Mouse (Mus musculus) B cell, adult 67 days (primary cell): Measurements from ENCODE around the gene Ppox. TPM values are rescaled to one million over a fixed set of nuclear protein-coding genes. Genes with fewer than 3 reads are reported as not detected.

Source experiments
- total RNA-seq, 2 experiments: library from RNA; stranded (reverse); gene quantifications; 4 replicates each; pipeline ENCODE4 v1.2.4; 2023

Gene Ppox
- total RNA-seq: 10 to 100 TPM; 62.8 to 71.7 TPM

DNA sequence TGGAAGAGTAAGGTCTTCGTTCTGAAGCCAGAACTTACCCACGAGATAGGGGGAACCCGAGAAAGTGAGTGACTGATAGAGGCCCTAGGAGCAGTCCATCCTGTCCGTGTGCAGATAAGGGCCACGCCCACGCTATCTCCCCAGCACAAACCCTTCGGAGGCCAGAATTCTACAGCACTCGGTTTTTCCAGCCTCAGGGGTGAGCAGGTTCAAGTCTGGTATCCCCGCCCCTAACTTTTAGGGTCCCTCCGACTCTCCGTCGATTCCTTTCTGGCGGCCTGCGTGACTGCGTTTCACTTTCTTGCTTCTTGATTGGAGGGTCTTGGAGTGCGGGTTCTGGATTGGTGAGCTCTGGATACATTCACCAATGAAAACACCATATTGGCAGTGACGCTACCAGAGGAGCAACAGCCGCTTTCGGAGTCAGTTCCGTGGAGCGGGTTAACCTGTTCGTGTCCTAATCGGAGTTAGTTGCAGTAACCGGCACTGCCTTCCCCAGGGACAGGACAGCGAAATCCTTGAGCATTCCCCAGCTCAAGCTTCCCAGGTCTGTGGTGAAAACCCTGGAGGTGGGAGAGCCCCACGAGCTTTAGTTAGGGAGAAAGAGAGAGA lies at the start of gene Ppox:
TSS of gene Ppox (minus strand) at position 271 of the 612 bp plus-strand sequence.

DNA sequence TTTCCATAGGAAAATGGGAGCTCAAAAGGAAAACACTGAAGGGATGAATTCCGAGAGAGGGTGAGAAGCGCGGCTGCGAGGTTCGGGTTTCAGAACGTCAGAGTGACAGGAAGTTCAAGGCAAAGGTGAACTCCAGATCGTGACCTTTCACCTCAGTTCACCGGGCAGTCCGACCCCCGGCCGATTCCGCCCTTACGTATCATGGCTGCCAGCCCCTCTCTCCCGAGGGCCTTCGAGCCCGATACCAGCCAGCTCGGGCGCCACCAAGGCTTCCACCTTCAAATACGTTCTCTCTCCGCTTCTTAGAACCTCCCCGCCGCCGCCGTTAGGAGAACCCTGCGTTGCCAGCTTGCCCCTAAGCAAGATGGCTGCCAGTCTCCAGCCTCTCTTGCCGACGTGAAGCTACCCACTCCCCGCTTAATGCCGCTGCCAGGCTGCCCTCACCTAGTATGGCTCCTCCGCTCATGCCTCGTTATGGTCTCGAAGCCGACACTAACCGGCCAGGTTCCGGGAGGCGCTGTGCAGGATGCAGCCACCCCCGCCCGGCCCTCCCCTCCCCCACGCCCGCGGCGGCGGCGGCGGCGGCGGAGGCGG lies 48.0 kb upstream of the Ppox start, which contains the start of gene Dedd:
TSS of gene Dedd (plus strand) at position 307 of the 594 bp plus-strand sequence.

DNA sequence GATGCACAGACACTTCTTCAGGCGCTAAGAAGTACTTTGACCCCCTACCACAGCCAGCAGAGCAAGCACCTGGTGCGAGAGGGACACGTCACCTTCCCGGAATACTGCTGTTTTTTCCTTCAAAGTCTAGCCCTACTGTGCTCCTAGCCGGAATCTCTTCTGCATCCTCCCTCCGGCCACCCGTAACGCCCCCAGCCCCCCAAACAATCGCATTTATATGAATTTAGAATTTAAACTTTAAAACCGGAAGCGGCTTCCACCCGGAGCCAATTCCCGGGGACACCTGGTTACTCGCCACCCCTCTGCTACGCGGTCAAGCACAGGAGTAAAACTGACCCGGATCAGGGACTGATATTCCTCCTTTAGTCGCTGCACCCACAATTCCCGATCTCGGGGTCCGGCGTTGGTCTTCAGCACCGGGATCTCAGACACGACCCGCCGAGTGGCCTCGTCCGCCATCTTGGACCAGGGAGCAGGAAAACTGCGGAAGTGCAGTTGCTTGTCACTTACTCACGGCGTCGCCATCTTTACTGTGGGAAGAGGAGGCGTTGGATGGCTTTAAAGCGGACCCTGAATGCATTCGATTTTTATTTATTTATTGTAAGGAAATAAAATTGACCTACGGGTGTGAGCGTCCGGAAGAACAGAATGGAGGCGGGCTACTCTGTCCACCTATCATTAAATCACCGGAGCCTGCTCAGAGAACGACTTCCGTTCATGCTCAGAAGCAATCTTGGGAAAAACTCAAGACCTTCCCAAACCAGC lies 13.5 kb upstream of the Ppox start, which contains the start of gene Ufc1:
TSS of gene Ufc1 (minus strand) at position 727 of the 765 bp plus-strand sequence.

DNA sequence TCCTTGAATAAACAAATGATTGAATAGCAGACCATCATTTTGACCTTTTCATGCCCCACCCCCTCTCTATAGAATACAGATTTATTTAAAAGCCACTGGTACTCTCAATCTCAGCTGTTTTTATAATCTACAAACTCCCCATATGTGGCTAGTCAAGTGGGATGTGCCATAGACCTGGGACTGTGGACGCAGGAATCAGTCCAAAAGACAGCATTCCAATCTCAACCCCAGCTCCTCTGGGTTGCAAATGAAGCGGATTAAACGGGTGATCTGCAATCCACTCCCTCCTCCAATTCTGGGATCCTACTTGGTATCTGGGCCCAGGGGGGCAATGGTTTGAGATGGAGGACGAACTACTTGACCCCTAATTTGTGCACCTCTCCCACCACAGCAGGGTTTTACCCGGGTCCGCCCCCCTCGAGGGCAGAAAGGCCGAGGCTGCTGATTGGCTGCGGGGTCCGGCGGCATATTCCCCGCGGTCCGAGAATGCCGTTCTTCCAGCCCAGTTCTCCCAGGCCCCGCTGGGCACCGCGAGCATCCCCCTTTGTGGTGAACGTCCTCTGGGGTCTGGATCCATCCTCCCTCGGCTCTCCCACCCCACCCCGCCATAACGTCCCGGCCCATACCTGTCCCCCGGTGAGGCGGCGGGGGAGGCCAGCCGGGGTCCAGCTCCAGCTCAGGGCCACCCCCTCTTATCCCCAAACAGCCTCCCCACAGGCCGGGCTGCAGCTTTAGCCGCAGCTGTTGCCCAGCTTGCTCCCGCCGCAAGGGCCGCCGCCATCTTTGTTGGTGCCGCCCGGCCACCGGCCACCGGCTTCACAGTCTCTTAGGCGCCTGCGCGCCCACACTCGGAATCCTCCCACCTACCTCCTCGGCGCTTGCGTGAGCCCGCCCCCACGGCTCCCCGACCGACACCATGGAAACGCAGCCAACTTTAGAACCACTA lies 6.4 kb upstream of the Ppox start, which contains the start of gene Usp21:
TSS of gene Usp21 (minus strand) at position 856 of the 946 bp plus-strand sequence.

DNA sequence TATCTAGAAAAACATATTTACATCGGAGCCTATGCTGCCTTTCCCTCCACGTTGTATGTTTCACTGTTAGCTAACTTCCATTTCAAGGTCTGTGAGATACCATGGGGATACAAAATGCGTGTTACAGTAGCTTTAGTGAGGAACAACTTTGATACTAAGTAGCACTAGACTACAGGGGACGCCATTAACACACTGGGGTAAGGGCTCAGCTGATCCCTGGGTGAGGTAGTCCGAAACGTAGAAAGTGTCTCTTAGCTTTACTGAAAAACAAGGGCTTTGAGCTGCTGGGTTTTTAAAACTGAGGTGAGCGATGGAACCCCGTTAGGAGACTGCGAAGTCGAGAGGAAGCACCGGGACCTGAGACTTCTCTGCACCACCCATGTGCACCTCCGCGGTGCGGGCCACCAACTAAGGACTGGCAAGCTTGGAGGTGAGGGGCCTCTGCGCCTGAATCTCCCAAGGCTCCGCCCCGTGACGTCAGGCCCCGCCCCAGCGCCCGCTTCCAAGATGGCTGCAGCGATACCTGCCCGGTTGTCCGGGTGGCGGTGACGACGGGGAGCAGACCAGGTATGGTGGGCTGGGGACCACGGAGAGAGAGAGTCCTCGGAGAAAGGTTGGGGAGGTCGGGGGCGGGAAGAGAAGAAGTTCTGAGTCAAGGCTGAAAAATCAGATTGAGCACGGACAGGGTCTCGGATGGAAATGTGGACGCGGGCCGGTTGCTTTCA lies 11.0 kb downstream of the Ppox start, which contains the start of gene B4galt3:
TSS of gene B4galt3 (plus strand) at position 481 of the 725 bp plus-strand sequence.

DNA sequence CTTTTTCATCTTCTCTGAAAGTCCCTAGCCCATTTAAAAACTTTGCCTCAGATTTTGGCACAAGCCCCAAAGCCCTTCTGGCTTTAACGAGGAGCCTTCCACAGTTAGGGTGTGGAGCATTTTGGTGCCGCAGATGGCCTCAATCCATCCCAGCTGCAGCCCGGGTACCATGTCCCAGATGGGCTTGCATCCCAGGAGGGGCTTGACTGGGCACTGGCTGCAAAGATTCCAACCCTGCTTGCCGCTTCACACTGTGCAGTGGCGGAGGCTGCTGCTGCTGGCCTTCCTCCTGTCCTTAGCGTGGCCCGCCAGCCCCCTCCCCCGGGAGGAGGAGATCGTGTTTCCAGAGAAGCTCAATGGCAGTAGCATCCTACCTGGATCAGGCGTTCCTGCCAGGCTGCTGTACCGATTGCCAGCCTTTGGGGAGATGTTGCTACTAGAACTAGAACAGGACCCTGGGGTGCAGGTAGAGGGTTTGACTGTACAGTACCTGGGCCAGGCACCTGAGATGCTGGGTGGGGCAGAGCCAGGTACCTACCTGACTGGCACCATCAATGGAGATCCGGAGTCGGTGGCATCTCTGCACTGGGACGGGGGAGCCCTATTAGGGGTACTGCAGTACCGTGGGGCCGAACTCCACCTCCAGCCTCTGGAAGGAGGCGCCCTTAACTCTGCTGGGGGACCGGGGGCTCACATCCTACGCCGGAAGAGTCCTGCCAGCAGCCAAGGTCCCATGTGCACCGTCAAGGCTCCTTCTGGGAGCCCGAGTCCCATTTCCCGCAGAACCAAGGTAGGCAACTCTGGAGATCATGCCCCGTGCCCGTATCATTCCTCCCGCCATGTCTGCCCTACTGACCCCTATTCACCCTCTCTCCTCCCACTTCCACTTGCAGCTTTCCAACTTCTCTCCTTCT lies 30.0 kb downstream of the Ppox start, which contains the start of gene Ndufs2:
TSS of gene Ndufs2 (minus strand) at position 709 of the 914 bp plus-strand sequence.

GRCm38 (mm10) chr1:171249913-171250600 lies 30.9 kb downstream of the Ppox start, which contains the start of gene Adamts4:
Gene Adamts4, plus strand, starts transcription at chr1:171250421.

GRCm38 (mm10) chr1:171234126-171234525 lies 46.9 kb downstream of the Ppox start, which contains the start of gene Fcer1g:
Gene Fcer1g, minus strand, starts transcription at chr1:171234365.

Other genes starting within 250 kb of the Ppox start
- gene Fcgr3, start 216.3 kb downstream of the Ppox start, total RNA-seq: 1 to 10 TPM in 1 of 2 experiments, under 1 TPM in 1; 0.44 to 3.6 TPM
- gene Cfap126, start 167.3 kb downstream of the Ppox start, total RNA-seq: 1 to 10 TPM in 1 of 2 experiments, under 1 TPM in 1; 0.75 to 1.0 TPM
- gene Sdhc, start 130.6 kb downstream of the Ppox start, total RNA-seq: 100 to 1,000 TPM in 1 of 2 experiments, 10 to 100 TPM in 1; 81.8 to 104 TPM
- not detected for gene Mpz, start 130.5 kb downstream of the Ppox start, total RNA-seq
- not detected for gene Pcp4l1, start 84.9 kb downstream of the Ppox start, total RNA-seq
- not detected for gene Nr1i3, start 67.2 kb downstream of the Ppox start, total RNA-seq
- gene Tomm40l, start 58.7 kb downstream of the Ppox start, total RNA-seq: 10 to 100 TPM; 21.2 to 22.8 TPM
- not detected for gene Apoa2, start 56.1 kb downstream of the Ppox start, total RNA-seq
- 1 to 10 TPM; 1.5 to 6.4 TPM for gene Fcer1g, start 46.8 kb downstream of the Ppox start, total RNA-seq
- gene Adamts4, start 30.8 kb downstream of the Ppox start, total RNA-seq: not detected
- gene Ndufs2, start 29.8 kb downstream of the Ppox start, total RNA-seq: 100 to 1,000 TPM; 131 to 140 TPM
- 100 to 1,000 TPM in 1 of 2 experiments, 10 to 100 TPM in 1; 96.6 to 105 TPM for gene B4galt3, start 10.9 kb downstream of the Ppox start, total RNA-seq
- gene Usp21, start 6.8 kb upstream of the Ppox start, total RNA-seq: 10 to 100 TPM; 59.3 to 66.9 TPM
- gene Ufc1, start 13.8 kb upstream of the Ppox start, total RNA-seq: 10 to 100 TPM; 46.1 to 46.6 TPM
- gene Dedd, start 48.0 kb upstream of the Ppox start, total RNA-seq: 10 to 100 TPM; 40.6 to 43.6 TPM
- gene Nit1, start 64.5 kb upstream of the Ppox start, total RNA-seq: 10 to 100 TPM; 29.2 to 29.4 TPM
- 10 to 100 TPM; 57.3 to 70.0 TPM for gene Pfdn2, start 64.5 kb upstream of the Ppox start, total RNA-seq
- gene Klhdc9, start 79.6 kb upstream of the Ppox start, total RNA-seq: under 1 TPM in 1 of 2 experiments, not detected in 1; 0.70 TPM
- gene Nectin4, start 88.9 kb upstream of the Ppox start, total RNA-seq: under 1 TPM in 1 of 2 experiments, not detected in 1; 0.32 TPM
- 100 to 1,000 TPM; 326 to 330 TPM for gene Arhgap30, start 107.8 kb upstream of the Ppox start, total RNA-seq
- 100 to 1,000 TPM; 190 to 199 TPM for gene Usf1, start 130.1 kb upstream of the Ppox start, total RNA-seq
- gene Tstd1, start 137.7 kb upstream of the Ppox start, total RNA-seq: 10 to 100 TPM; 13.0 to 13.2 TPM
- 1 to 10 TPM in 1 of 2 experiments, under 1 TPM in 1; 0.64 to 1.3 TPM for gene F11r, start 156.3 kb upstream of the Ppox start, total RNA-seq
- 10 to 100 TPM in 1 of 2 experiments, 1 to 10 TPM in 1; 8.3 to 10.2 TPM for gene Alyref2, start 222.3 kb upstream of the Ppox start, total RNA-seq